Mouse (Mus musculus) gastrocnemius, adult 2 months (tissue): Measurements from ENCODE around the gene Olfr270. TPM values are rescaled to one million over a fixed set of nuclear protein-coding genes. Genes with fewer than 3 reads are reported as not detected.

Experiments used
- DNase-seq: peaks from one replicate; pipeline ENCODE4 v3.0.0; 2022
- H3K27ac ChIP-seq: fragments of 200-600 bp; 2 replicates; pipeline ENCODE4 v1.8.1; 2022; ENCODE audit warnings: mild to moderate bottlenecking
- H3K4me3 ChIP-seq: fragments of 200-600 bp; 2 replicates; pipeline ENCODE4 v1.8.1; 2022; ENCODE audit warnings: mild to moderate bottlenecking, moderate library complexity
- CTCF ChIP-seq: fragments of 200-600 bp; IDR thresholded peaks from 2 replicates; pipeline ENCODE4 v1.8.1; 2022; ENCODE audit warnings: antibody characterized with exemption, mild to moderate bottlenecking, moderate library complexity
- intact Hi-C: fragments of 180-260 bp; cut with DNase I; formaldehyde crosslinking; loops from one replicate; pipeline ENCODE4 v1.15.1; 2025
- long read RNA-seq, 2 experiments: library from polyadenylated mRNA; stranded (forward); transcript quantifications; one replicate each; pipeline ENCODE4 v2.0.0; 2021
- total RNA-seq, 2 experiments: library from RNA; stranded (reverse); gene quantifications; 2 replicates each; pipeline ENCODE4 v1.2.3; 2021

The Olfr270 gene
- total RNA-seq = not detected
- long read RNA-seq, experiment 1 = 0 reads
- long read RNA-seq, experiment 2 = 0 reads

DNA sequence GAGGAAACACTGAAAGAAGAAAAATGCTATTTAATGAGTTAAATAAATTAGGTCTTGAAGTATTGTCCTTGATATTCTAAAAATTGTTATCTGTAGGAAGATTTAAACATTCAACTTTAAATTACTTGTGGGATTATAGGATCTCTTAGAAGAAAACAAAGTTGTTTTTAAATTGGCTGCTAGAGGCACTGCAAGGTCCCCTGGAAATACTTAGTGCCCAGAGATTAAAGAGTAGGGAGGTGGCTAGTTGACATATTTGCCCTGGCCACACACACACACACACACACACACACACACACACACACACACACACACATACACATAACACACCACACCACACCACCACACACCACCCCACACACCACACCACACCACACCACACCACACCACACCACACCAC lies at the start of gene Olfr270:
Gene Olfr270, plus strand, starts transcription at position 301 of the 400 bp plus-strand sequence.
- H3K27ac ChIP-seq = no peak within 1 kb of the TSS
- DNase-seq = no peak
- H3K4me3 ChIP-seq = no peak within 1 kb of the TSS
- no peak for TF ChIP-seq CTCF
- intact Hi-C loops = no loop called here

DNA sequence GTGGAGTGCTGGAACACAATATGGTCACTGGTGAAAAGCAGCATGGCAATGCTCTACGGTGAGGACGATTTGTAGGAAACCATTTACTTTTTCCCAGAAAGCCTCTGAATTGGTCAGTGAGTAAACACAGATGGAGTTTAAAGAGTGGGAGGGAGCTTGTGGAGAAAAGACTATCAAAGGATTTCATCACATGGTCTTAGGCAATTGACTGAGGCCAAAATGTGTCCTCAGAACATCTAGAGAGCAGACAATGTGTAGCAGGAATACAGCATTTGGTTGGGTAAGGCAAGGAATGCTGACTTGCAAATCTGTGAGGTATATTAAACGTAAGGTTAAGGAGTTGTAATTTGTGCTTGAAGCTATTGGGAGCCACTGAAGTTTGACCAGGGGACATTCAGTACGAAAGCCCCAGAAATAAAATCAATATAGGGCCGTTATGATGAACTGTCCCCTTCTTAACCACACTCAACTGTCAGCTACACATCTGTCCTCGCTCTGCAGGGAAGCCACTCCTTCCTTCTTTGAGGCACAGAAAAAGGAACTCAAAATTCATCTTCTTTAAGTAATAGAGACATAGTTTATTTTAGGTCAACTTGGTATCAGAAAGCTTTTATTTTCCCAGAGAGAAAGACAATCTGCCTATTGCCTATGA lies 47.6 kb upstream of the Olfr270 start:
- intact Hi-C loops = no loop called here
- DNase-seq = no peak
- Histone ChIP-seq H3K4me3 (no peak overlapping the region), H3K27ac (no peak overlapping the region)
- TF ChIP-seq CTCF = no peak

DNA sequence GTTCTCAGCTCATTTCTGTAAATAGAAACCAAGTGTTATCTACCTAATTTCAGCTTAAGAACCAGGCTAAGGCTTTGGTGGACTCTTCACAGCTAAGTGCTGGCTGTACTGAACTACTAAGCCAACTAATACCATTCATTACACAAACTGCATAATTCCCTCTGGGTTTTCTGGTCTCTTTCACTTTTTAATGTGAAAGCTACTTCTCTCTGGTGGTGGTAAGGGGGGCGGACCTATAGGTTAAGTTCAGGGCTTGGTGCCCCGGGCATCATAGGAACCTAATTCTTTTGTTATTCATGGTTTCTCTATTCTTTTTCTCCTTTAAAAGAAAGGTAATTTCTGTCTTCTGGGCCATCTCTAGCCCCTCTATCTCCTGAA lies 47.0 kb upstream of the Olfr270 start:
- no peak for DNase-seq
- Histone ChIP-seq H3K27ac (no peak overlapping the region), H3K4me3 (no peak overlapping the region)
- intact Hi-C loops = no loop called here
- no peak for TF ChIP-seq CTCF

DNA sequence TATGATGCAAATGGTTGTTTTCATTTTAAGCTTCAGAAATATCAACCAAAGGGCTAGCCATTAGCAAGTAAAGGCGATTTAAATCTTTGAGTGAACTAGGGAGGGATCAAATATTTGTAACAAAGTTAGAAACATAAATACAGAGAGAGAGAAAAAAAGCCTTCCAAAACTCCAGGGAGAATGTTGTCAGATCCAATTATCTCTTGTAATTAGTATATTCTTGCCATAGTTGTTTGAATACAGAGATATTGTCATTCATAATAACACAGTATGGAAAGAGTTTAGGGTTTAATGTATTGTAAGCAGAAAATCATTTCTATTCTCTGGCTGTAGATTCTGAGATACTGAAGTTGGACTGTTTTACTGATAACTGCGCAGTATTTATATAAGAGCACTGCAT lies 45.3 kb upstream of the Olfr270 start, which contains the start of gene Olfr272:
Gene Olfr272, minus strand, starts transcription at position 101 of the 400 bp plus-strand sequence.
- TF ChIP-seq CTCF = no peak
- DNase-seq = no peak
- no peak within 1 kb of the TSS for H3K27ac ChIP-seq
- intact Hi-C loops = no loop called here
- H3K4me3 ChIP-seq = no peak within 1 kb of the TSS

DNA sequence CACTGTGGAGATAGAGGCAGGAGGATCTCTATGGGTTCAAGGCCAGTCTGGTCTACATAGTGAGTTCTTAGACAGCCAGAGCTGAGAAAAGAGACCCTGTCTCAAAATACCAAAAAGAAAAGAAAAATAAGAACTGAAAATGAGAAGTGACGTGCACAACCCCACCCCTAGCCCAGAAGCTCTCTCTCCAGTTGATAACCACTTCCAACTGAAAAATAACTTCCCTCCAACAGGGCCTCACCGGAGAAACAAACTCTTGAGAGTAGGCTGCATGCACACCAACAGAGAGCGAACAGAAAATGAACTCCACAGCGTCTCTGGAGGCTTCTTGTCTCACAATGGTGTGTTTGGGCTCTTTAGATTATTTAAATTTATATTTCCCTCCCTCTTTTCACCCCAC lies 33.9 kb upstream of the Olfr270 start:
- Histone ChIP-seq H3K4me3 (no peak overlapping the region), H3K27ac (no peak overlapping the region)
- no peak for DNase-seq
- no peak for TF ChIP-seq CTCF
- intact Hi-C loops = no loop called here

DNA sequence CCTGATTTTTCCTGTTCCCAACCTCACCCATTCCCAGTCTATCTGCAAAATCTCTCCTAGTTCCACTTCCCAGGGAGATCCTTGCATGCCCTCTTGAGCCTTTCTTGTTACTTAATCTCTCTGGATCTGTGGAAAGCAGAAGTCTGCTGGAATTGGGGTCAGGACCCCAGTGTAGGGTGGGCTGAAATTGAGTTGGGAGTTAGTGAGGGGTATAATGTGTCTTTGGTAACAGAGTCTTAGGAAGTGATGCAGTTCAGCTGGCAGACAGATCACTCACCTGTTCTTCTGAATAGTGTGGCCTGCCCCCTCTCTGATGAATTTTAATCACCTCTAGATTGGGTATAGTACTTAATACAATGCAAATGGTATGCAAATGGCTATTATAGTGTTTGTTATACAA lies 17.7 kb upstream of the Olfr270 start:
- H3K27ac ChIP-seq = no peak overlapping the region
- no peak for TF ChIP-seq CTCF
- intact Hi-C loops = no loop called here
- DNase-seq = no peak
- H3K4me3 ChIP-seq = no peak overlapping the region

DNA sequence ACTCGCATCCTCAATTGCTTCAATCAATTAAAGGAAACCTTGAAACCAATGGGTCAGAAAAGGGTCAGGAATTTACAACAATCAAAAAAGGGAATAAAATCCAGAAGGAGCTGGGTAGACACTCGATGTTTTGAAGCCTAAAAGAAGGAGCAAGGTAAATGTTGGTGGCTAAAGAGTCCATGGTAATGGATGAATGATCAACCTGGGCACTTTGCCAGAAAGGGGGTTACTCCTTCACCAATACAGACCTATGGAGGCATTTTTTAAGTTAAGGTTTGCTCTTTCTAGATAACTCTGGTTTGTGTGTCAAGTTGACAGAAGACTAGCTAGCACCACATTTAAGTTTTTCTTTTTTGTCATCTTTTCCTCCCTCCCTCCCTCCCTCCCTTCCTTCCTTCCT lies 15.3 kb upstream of the Olfr270 start:
- no peak for DNase-seq
- no peak overlapping the region for H3K4me3 ChIP-seq
- TF ChIP-seq CTCF = no peak
- intact Hi-C loops = no loop called here
- H3K27ac ChIP-seq = no peak overlapping the region

DNA sequence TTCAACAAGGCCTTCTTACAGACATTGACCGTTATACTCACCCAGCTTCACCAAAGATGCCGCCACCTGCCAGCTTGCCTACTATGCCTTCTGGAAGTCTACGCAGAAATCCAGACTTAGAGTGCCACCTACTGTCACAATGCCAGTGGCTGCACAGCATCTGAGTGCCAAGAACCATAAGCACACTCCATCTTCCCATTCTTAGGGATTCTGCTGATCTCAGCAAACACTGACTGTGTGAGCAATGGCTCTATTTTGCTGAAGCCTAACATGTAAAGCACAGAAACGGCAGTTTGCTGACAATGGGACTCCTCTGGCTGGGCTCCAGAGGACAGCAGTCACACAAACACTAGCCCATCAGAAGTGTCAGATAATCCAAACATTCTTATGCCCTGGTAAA lies 5.7 kb upstream of the Olfr270 start:
- H3K4me3 ChIP-seq = no peak overlapping the region
- no peak for DNase-seq
- intact Hi-C loops = no loop called here
- TF ChIP-seq CTCF = no peak
- no peak overlapping the region for H3K27ac ChIP-seq

DNA sequence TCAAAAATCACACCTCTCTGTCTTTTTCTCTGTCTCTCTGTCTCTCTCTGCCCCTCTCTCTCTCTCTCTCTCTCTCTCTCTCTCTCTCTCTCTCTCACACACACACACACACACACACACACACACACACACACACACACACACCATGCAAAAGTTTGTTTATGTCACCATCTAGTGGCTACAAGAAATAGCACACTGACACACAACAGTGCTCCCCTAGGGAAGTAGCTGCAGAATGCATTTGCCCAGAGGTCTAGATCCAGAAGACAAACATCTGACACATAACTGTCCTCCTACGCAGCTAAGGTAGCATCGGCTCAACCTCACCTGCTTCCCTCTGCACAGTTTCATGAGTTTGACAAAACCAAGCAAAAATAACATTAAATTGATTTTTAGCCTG lies 20.9 kb downstream of the Olfr270 start:
- H3K4me3 ChIP-seq = no peak overlapping the region
- peak; percentile 30; the same call in 1 of the 2 replicates for TF ChIP-seq CTCF
- H3K27ac ChIP-seq = no peak overlapping the region
- no peak for DNase-seq
- intact Hi-C loops = no loop called here

DNA sequence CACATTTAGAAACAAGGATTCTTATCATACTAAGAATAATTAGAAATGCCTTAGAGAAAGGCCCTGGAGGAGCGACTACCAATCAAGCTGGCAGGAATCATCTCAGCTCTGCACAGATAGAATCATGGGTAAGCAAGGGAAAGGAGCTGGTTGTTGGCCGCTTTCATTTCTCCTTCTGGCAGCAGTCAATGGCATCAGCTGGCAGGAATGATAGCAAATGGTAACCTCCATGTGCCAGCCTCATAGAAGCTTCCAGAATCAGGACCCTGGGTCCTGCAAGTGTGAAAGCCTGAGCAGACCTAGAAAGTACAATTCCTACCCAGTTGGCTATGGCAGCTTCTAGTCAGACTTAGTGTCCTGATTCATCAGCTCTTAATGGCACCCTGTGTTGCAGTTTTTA lies 21.9 kb downstream of the Olfr270 start:
- Histone ChIP-seq H3K27ac (no peak overlapping the region), H3K4me3 (no peak overlapping the region)
- no peak for TF ChIP-seq CTCF
- intact Hi-C loops = no loop called here
- no peak for DNase-seq

DNA sequence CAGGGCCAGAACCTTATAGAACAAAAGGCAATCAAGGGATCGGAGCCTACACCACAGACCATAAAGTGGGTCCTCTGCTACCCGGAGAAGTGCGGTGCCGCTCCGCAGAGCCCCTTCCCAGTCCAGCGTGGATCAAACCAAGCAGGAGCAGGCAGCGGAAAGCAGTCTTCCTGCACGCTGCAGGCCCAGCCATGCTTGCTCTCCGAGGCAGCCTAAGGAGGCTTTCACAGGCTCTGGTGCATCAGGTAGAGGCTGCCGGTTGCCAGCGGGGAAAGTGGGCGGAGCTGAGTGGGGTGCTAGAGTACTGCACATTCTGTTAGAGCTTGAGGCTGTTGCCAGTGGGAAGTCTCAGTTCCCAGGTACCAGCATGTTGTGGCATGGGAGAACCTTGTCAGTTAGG lies 24.9 kb downstream of the Olfr270 start, which contains the start of gene Nipsnap3a:
Gene Nipsnap3a, plus strand, starts transcription at position 25 of the 400 bp plus-strand sequence.
- Histone ChIP-seq H3K4me3 (peak within 1 kb of the TSS; percentile 49), H3K27ac (no peak within 1 kb of the TSS)
- no peak for DNase-seq
- TF ChIP-seq CTCF = no peak
- intact Hi-C loops = no loop called here

DNA sequence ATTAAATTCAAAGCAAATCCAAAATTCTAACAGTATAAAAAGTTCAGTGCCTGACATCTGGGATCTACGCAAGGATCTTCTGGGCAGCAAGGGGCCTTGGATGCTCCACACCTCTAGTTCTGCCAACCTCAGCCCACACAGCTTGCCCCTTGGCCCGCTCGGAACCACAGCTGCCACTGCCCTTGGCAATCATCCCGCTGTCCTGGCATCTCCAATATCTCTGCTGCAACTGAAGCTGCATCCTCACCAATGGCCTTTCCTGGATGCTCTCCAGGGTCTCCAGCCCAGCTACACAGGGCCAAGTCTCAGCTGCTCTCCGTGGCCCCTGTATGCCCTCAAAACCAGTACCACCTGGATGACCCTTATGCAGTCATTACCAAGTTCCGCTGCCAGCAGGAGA lies 35.1 kb downstream of the Olfr270 start:
- TF ChIP-seq CTCF = no peak
- no peak overlapping the region for H3K4me3 ChIP-seq
- intact Hi-C loops = no loop called here
- H3K27ac ChIP-seq = no peak overlapping the region
- DNase-seq = peak; percentile 76

DNA sequence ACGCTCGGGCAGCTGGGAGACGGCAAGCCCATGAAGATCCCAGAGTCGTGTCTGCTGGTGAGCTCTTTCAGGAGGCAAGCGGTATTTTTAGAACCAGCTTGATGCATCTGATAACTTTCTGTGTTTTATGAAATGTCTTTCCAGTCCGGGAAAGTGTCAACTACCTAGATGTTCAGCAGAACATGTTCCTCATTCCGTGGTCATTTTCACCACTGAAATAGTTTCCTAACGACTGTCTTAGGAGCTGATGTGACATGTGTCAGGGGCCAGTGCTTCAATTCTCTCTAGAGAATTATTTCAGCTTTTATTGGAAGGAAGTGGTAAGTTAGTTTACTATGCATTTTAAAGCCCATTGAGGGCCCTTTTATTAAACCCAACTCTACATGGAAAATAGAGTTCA lies 35.8 kb downstream of the Olfr270 start:
- DNase-seq = no peak
- intact Hi-C loops = no loop called here
- no peak overlapping the region for H3K4me3 ChIP-seq
- H3K27ac ChIP-seq = no peak overlapping the region
- no peak for TF ChIP-seq CTCF

DNA sequence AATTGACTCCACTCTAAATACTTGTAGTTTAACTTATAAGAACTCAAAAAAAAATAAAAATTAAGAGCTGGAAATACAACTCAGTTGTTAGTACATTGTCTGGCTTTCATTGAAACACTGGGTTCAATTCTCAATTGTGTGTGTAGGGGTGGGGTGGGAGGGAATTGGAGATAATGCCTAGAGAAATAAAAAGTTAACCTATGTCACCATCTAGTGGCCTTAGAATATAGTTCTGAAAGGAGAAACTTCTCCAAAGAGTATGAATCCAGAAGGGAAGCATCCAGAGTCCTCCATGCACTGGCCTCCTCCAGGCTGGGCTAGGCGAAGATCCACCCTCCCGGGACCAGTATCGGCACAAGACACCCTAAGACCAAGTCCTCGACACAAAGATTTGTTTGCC lies 44.8 kb downstream of the Olfr270 start:
- no peak for DNase-seq
- Histone ChIP-seq H3K27ac (no peak overlapping the region), H3K4me3 (no peak overlapping the region)
- intact Hi-C loops = no loop called here
- TF ChIP-seq CTCF = peak; percentile 31
